Mouse (Mus musculus) heart, embryonic 14.5 days (tissue): ENCODE measurements around the gene Olfr1404. TPM values are rescaled to one million over a fixed set of nuclear protein-coding genes. Genes with fewer than 3 reads are reported as not detected.
"Not testable (repeated sequence)": the region's sequence is repeated elsewhere in the genome, so short reads cannot be mapped to it uniquely, and the experiment has no call there.

ENCODE experiments used
- ATAC-seq: fragments of 200-750 bp; cut with Nextera tagmentation; 2 replicates; pipeline ENCODE4 v1.8.0; 2017; ENCODE audit warnings: low read depth, moderate TSS enrichment; ENCODE audit not compliant: insufficient number of reproducible peaks, insufficient read depth, low FRiP score
- H3K27ac ChIP-seq, 2 experiments: fragments of 200-500 bp in 1 of 2; fragments of 300-500 bp in 1 of 2; sonication (generic) in 1 of 2; replicated peaks in 1 of 2; 2 replicates each; pipeline ENCODE4 v1.5.1; 2012 to 2014; ENCODE audit warnings: low read depth in 2 of 2, low read length in 2 of 2, control low read depth in 1 of 2, mild to moderate bottlenecking in 1 of 2, mixed read lengths in 1 of 2; ENCODE audit not compliant: control insufficient read depth in 1 of 2, insufficient read depth in 1 of 2
- H3K27me3 ChIP-seq: fragments of 300-500 bp; sonication (generic); 2 replicates; pipeline ENCODE4 v1.6.1; 2014; ENCODE audit warnings: mild to moderate bottlenecking, low read length, control low read depth; ENCODE audit not compliant: control insufficient read depth, insufficient read depth
- H3K36me3 ChIP-seq: fragments of 300-500 bp; sonication (generic); 2 replicates; pipeline ENCODE4 v1.6.1; 2014; ENCODE audit warnings: mild to moderate bottlenecking, control low read depth, low read length, mixed read lengths; ENCODE audit not compliant: control insufficient read depth, insufficient read depth
- H3K4me1 ChIP-seq, 2 experiments: fragments of 200-500 bp in 1 of 2; fragments of 300-500 bp in 1 of 2; sonication (generic) in 1 of 2; 2 replicates each; pipeline ENCODE4 v1.6.1; 2012 to 2014; ENCODE audit warnings: low read length in 2 of 2, control low read depth in 1 of 2, mixed read lengths in 1 of 2; ENCODE audit not compliant: control insufficient read depth in 2 of 2, insufficient read depth in 2 of 2
- H3K4me2 ChIP-seq: fragments of 300-500 bp; sonication (generic); 2 replicates; pipeline ENCODE4 v1.6.1; 2014; ENCODE audit warnings: mild to moderate bottlenecking, low read length
- H3K4me3 ChIP-seq, 2 experiments: fragments of 200-500 bp in 1 of 2; fragments of 300-500 bp in 1 of 2; sonication (generic) in 1 of 2; 2 replicates each; pipeline ENCODE4 v1.5.1; 2012 to 2014; ENCODE audit warnings: low read length in 2 of 2, mild to moderate bottlenecking in 2 of 2, control low read depth in 1 of 2, low read depth in 1 of 2, moderate library complexity in 1 of 2; ENCODE audit not compliant: control insufficient read depth in 1 of 2, insufficient read depth in 1 of 2
- H3K9ac ChIP-seq: fragments of 300-500 bp; sonication (generic); 2 replicates; pipeline ENCODE4 v1.6.1; 2014; ENCODE audit warnings: mild to moderate bottlenecking, low read length
- H3K9me3 ChIP-seq: fragments of 300-500 bp; sonication (generic); 2 replicates; pipeline ENCODE4 v1.6.1; 2016; ENCODE audit warnings: low read length, control low read depth; ENCODE audit not compliant: control insufficient read depth
- WGBS: fragments of 180-500 bp; shearing (Covaris S2); extraction: QIAGEN DNeasy Blood & Tissue Kit; methylation state at CpG from one replicate; pipeline ENCODE4 v1.1.7; 2014; 5-methylcytosine and 5-hydroxymethylcytosine counted together
- polyA plus RNA-seq: library from polyadenylated mRNA; unstranded; fragments of >200 nt; fragmentation: Nextera tagmentation; extraction: Ambion mirVana; gene quantifications from 2 replicates; pipeline ENCODE4 v1.2.1, GENCODE M21; 2014

Gene Olfr1404
- polyA plus RNA-seq, 1 experiment from 2014 or later, result not detected

GRCm38 (mm10) chr1:173237004-173237403 is 24.8 kb downstream of the Olfr1404 start:
- ATAC-seq, H3K27me3 ChIP-seq, H3K9me3 ChIP-seq, H3K27ac ChIP-seq, H3K4me3 ChIP-seq, H3K4me2 ChIP-seq, H3K4me1 ChIP-seq, H3K9ac ChIP-seq, H3K36me3 ChIP-seq: not testable (repeated sequence)
- WGBS, result 64% methylated on average over 1 of the region's 1 CpGs

GRCm38 (mm10) chr1:173249888-173250287 is 37.7 kb downstream of the Olfr1404 start:
- no peak for ATAC-seq
- H3K9me3 ChIP-seq, result no peaks in the 10 kb centered on the region
- H3K4me2 ChIP-seq, result no peak overlapping the region
- no peaks in the 10 kb centered on the region for H3K27me3 ChIP-seq
- no peak overlapping the region for H3K9ac ChIP-seq
- no peak overlapping the region for H3K27ac ChIP-seq
- no peaks in the 10 kb centered on the region for H3K4me1 ChIP-seq
- WGBS, result 86% methylated on average over 3 of the region's 3 CpGs
- H3K4me3 ChIP-seq, result no peak overlapping the region
- H3K36me3 ChIP-seq, result no peaks in the 10 kb centered on the region

- no peak for ATAC-seq
- no peak within 1 kb of the TSS for H3K9ac ChIP-seq
- H3K27ac ChIP-seq, result no peak within 1 kb of the TSS
- no peaks in the 10 kb centered on the region for H3K9me3 ChIP-seq
- no peak within 1 kb of the TSS for H3K4me3 ChIP-seq
- no peak within 1 kb of the TSS for H3K4me2 ChIP-seq
- no peaks in the 10 kb centered on the region for H3K27me3 ChIP-seq
- no peaks in the 10 kb centered on the region for H3K36me3 ChIP-seq
- no peaks in the 10 kb centered on the region for H3K4me1 ChIP-seq
These were observed 53.5 kb downstream of the Olfr1404 start, which contains the start of gene Olfr418 for GRCm38 (mm10) chr1:173265701-173266100. Gene Olfr418 (plus strand): TSS chr1:173266001.

Other genes starting within 250 kb of the Olfr1404 start
- not detected in 2 replicates for gene Olfr1408, start 75.0 kb upstream of the Olfr1404 start, polyA plus RNA-seq
- not detected in 2 replicates for gene Olfr1406, start 21.8 kb upstream of the Olfr1404 start, polyA plus RNA-seq
- not detected in 2 replicates for gene Olfr218, start 14.6 kb upstream of the Olfr1404 start, polyA plus RNA-seq
- gene Fcer1a, start 14.8 kb downstream of the Olfr1404 start, polyA plus RNA-seq, result not detected in 2 replicates
- gene Olfr418, start 53.6 kb downstream of the Olfr1404 start, polyA plus RNA-seq, result not detected in 2 replicates
- not detected in 2 replicates for gene Mptx2, start 65.4 kb downstream of the Olfr1404 start, polyA plus RNA-seq
- 0.45 and 0.96 TPM in 2 replicates for gene Ackr1, start 121.4 kb downstream of the Olfr1404 start, polyA plus RNA-seq
- 2.2 and 2.5 TPM in 2 replicates for gene Aim2, start 138.5 kb downstream of the Olfr1404 start, polyA plus RNA-seq
- gene Cadm3, start 155.3 kb downstream of the Olfr1404 start, polyA plus RNA-seq, result 1.0 and 1.1 TPM in 2 replicates